Mouse (Mus musculus): Measurements from ENCODE around the gene Acaca. TPM values are rescaled to one million over a fixed set of nuclear protein-coding genes. Genes with fewer than 3 reads are reported as not detected.
"Not testable (repeated sequence)": the region's sequence is repeated elsewhere in the genome, so short reads cannot be mapped to it uniquely, and the experiment has no call there.

The Acaca gene
- polyA plus RNA-seq, 1 experiment from 2014 or later, result 20.5 TPM

DNA sequence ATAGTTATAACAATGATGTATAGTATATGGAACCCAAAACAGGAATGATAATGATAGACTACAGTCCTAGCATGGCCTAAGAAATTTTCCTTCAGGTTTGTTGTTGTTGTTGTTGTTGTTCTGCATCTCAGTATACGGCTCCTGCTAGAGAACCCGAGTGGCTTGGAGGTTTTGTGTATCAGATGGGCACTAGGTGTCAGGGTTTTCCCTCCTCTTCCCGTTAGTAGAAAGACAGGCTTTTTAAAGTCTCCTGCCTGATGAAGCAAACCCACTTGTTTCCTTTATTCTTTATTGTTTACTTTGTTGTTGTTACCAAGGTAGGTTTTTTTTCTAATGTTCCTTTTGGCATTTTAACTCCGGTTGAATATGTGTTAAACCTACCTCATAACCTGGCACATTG is 197.6 kb downstream of the Acaca start:
- 81% methylated on average over 4 of the region's 4 CpGs for WGBS
- no peak for TF ChIP-seq CTCF (IDR thresholded peaks at IDR 0.05; ENCODE audit: low read depth)

DNA sequence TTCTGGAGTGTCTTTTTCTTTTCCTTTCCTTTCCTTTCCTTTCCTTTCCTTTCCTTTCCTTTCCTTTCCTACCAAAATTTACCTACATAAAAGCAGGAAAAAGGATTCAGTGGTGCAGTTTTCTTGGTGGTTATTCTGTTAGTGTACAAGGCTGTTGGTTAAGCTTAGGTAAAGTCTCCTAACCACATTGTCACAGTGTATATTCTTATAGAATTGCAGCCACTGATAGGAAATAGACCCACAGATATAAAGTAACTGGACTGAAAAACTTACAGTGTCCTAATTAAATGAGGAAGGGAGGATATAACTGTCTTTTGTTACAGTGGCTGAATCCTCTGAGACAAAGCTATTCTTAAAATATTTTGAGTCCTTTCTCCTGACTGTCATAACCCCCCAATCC is 202.9 kb downstream of the Acaca start:
- no peak overlapping the region for H3K27ac ChIP-seq (ENCODE audit: low read depth)
- H3K9ac ChIP-seq, result no peak overlapping the region
- H3K4me3 ChIP-seq (ENCODE audit: low read depth, low read length), result no peak overlapping the region
- no peaks in the 10 kb centered on the region for H3K9me3 ChIP-seq (ENCODE audit: low read depth, low read length)
- no peak for TF ChIP-seq CTCF (IDR thresholded peaks at IDR 0.05; ENCODE audit: low read depth)
- H3K4me1 ChIP-seq (ENCODE audit: insufficient read depth), result no peaks in the 10 kb centered on the region
- H3K4me2 ChIP-seq, result no peak overlapping the region
- 0 out of 2 replicates have a peak, but pooled peaks cover 6% of the 10 kb centered on the region for H3K36me3 ChIP-seq (ENCODE audit: insufficient read depth)
- H3K27me3 ChIP-seq (ENCODE audit: insufficient read depth, low read length), result no peaks in the 10 kb centered on the region
- DNase-seq (no peak), ATAC-seq (ENCODE audit: insufficient read depth) (no peak)

More for the DNA sequence above, 197.6 kb downstream of the Acaca start:
- Histone ChIP-seq H3K27me3 (ENCODE audit: insufficient read depth, low read length) (no peaks in the 10 kb centered on the region), H3K4me1 (ENCODE audit: insufficient read depth) (no peaks in the 10 kb centered on the region), H3K27ac (ENCODE audit: low read depth) (no peak overlapping the region), H3K9ac (no peak overlapping the region), H3K4me2 (no peak overlapping the region), H3K4me3 (ENCODE audit: low read depth, low read length) (no peak overlapping the region), H3K36me3 (ENCODE audit: insufficient read depth) (peaks cover 23% of the 10 kb centered on the region; the same call in 1 of the 2 replicates), H3K9me3 (ENCODE audit: low read depth, low read length) (no peaks in the 10 kb centered on the region)
- no peak for ATAC-seq (ENCODE audit: insufficient read depth)
- DNase-seq, result no peak

DNA sequence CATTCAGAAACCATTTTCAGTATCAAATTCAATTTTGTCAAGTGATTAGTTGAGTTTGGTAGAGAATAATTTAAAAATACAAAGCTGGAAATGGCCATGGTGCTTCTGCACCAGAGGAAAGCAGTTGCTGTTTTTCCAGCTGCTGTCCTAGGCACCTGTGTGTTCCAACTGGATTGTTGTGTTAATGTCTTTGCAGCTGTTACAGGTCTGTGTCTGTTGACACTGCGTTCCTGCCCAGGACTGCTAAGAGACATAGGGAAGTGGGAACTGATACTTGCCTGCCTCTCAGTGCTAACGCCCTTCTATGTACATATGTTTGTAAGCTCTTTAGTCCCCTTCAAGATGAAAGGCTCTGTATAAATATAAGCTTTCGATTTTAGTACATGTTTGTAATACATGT is 203.4 kb downstream of the Acaca start:
- Histone ChIP-seq H3K9me3 (ENCODE audit: low read depth, low read length) (no peaks in the 10 kb centered on the region), H3K27ac (ENCODE audit: low read depth) (no peak overlapping the region), H3K4me3 (ENCODE audit: low read depth, low read length) (no peak overlapping the region), H3K36me3 (ENCODE audit: insufficient read depth) (0 out of 2 replicates have a peak, but pooled peaks cover 6% of the 10 kb centered on the region), H3K27me3 (ENCODE audit: insufficient read depth, low read length) (no peaks in the 10 kb centered on the region), H3K4me2 (no peak overlapping the region), H3K4me1 (ENCODE audit: insufficient read depth) (no peaks in the 10 kb centered on the region), H3K9ac (no peak overlapping the region)
- TF ChIP-seq CTCF (IDR thresholded peaks at IDR 0.05; ENCODE audit: low read depth), result no peak
- WGBS, result 61% methylated on average over 3 of the region's 3 CpGs
- no peak for DNase-seq
- ATAC-seq (ENCODE audit: insufficient read depth), result no peak

DNA sequence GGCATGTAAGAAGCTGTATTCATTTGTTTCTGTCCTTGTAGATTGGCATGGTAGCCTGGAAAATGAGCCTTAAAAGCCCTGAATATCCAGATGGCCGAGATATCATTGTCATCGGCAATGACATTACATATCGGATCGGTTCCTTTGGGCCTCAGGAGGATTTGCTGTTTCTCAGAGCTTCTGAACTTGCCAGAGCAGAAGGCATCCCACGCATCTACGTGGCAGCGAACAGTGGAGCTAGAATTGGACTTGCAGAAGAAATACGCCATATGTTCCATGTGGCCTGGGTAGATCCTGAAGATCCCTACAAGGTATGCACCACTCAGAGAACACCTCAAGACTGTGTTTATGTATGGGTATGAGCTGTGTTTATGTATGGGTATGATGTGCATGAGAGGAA is 208.8 kb downstream of the Acaca start:
- not testable (repeated sequence) for H3K4me1 ChIP-seq (ENCODE audit: insufficient read depth); DNase-seq; H3K4me2 ChIP-seq; ATAC-seq (ENCODE audit: insufficient read depth); H3K27me3 ChIP-seq (ENCODE audit: insufficient read depth, low read length); H3K4me3 ChIP-seq (ENCODE audit: low read depth, low read length); H3K9me3 ChIP-seq (ENCODE audit: low read depth, low read length); H3K9ac ChIP-seq; H3K27ac ChIP-seq (ENCODE audit: low read depth)
- WGBS, result 94% methylated on average over 5 of the region's 8 CpGs
- H3K36me3 ChIP-seq (ENCODE audit: insufficient read depth), result peaks cover 15% of the 10 kb centered on the region; the same call in 1 of the 2 replicates

- TF ChIP-seq CTCF (IDR thresholded peaks at IDR 0.05; ENCODE audit: low read depth), result no peak
- WGBS, result 80% methylated on average over 2 of the region's 2 CpGs
- Histone ChIP-seq H3K9me3 (ENCODE audit: low read depth, low read length) (no peaks in the 10 kb centered on the region), H3K27me3 (ENCODE audit: insufficient read depth, low read length) (no peaks in the 10 kb centered on the region), H3K4me1 (ENCODE audit: insufficient read depth) (no peaks in the 10 kb centered on the region), H3K4me2 (no peak overlapping the region), H3K4me3 (ENCODE audit: low read depth, low read length) (no peak overlapping the region), H3K36me3 (ENCODE audit: insufficient read depth) (peaks cover 15% of the 10 kb centered on the region; the same call in 1 of the 2 replicates), H3K27ac (ENCODE audit: low read depth) (no peak overlapping the region), H3K9ac (no peak overlapping the region)
- ATAC-seq (ENCODE audit: insufficient read depth) (no peak), DNase-seq (no peak)
These were observed 211.2 kb downstream of the Acaca start for GRCm38 (mm10) chr11:84340630-84341029.

GRCm38 (mm10) chr11:84344522-84345236 is 215.2 kb downstream of the Acaca start:
- Histone ChIP-seq H3K27me3 (ENCODE audit: insufficient read depth, low read length) (no peaks in the 10 kb centered on the region), H3K4me2 (no peak overlapping the region), H3K27ac (ENCODE audit: low read depth) (no peak overlapping the region), H3K4me3 (ENCODE audit: low read depth, low read length) (no peak overlapping the region), H3K4me1 (ENCODE audit: insufficient read depth) (no peaks in the 10 kb centered on the region), H3K9ac (no peak overlapping the region), H3K36me3 (ENCODE audit: insufficient read depth) (0 out of 2 replicates have a peak, but pooled peaks cover 3% of the 10 kb centered on the region), H3K9me3 (ENCODE audit: low read depth, low read length) (no peaks in the 10 kb centered on the region)
- no peak for ATAC-seq (ENCODE audit: insufficient read depth)
- DNase-seq, result no peak
- no peak for TF ChIP-seq CTCF (IDR thresholded peaks at IDR 0.05; ENCODE audit: low read depth)
- WGBS, result 71% methylated on average over 6 of the region's 6 CpGs

GRCm38 (mm10) chr11:84347766-84348165 is 218.3 kb downstream of the Acaca start:
- Histone ChIP-seq H3K4me1 (ENCODE audit: insufficient read depth) (no peaks in the 10 kb centered on the region), H3K27ac (ENCODE audit: low read depth) (no peak overlapping the region), H3K9me3 (ENCODE audit: low read depth, low read length) (no peaks in the 10 kb centered on the region), H3K36me3 (ENCODE audit: insufficient read depth) (0 out of 2 replicates have a peak, but pooled peaks cover 3% of the 10 kb centered on the region), H3K4me2 (no peak overlapping the region), H3K27me3 (ENCODE audit: insufficient read depth, low read length) (no peaks in the 10 kb centered on the region), H3K9ac (no peak overlapping the region), H3K4me3 (ENCODE audit: low read depth, low read length) (no peak overlapping the region)
- no peak for DNase-seq
- WGBS, result 80% methylated on average over 2 of the region's 2 CpGs
- ATAC-seq (ENCODE audit: insufficient read depth), result no peak
- no peak for TF ChIP-seq CTCF (IDR thresholded peaks at IDR 0.05; ENCODE audit: low read depth)
